In the genomic region with DNA sequence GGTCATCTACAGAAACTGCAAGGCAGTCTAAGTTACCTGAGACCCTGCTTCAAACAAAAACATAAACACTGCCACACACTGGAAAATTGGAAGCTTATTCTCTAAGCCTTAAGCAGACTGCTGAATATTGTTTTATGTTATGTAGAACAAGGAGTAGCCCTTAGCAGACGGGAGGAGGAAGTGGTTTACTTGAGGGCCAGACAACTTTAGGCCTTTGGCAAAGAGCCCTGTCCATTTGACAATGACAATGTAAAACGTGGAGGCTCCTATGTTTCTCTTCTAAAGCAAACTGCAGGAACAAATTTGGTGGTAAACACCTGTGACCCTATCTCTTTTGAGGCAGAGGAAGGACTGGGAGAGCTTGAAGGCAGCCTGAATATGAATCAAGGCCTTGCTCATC, we compare ENCODE assay signal across 16 mouse cellular contexts. TPM values are rescaled to one million over a fixed set of nuclear protein-coding genes. Genes with fewer than 3 reads are reported as not detected.
DNase-seq lines count a peak whose midpoint lies in the region; ATAC-seq lines count a peak whose summit lies in the region.
"Had no signal": no experiment of that assay in that cellular context is flagged by ENCODE, and none has a peak within 500 bp of the region (broad histone marks: within the 10 kb centered on the region; RNA-seq: fewer than 3 reads in every experiment).

No protein-coding gene starts in this region.

- ATAC-seq in lung, embryonic 16.5 days (ENCODE audit: low read depth): peak; percentile 27; the same call in 1 of the 2 replicates
- ATAC-seq in intestine, embryonic 16.5 days: no peak
- ATAC-seq: forebrain, embryonic 16.5 days; hindbrain, postnatal 0 days; midbrain, embryonic 16.5 days had no signal

- DNase-seq in heart, adult 11 months: peak; percentile 87
- no peak for DNase-seq in heart, adult 8-10 months (ENCODE audit: low spot score)
- peak; percentile 31 for DNase-seq in kidney, adult 9 months
- no peak for DNase-seq in kidney, postnatal 25 days
- no peak for DNase-seq in lung, postnatal 25 days (ENCODE audit: low spot score)
- no peak for DNase-seq in adrenal gland, adult 2 months
- DNase-seq: cerebellum, postnatal 14 days; right cerebral cortex, postnatal 14 days had no signal

- no peaks in the 10 kb centered on the region for H3K36me3 ChIP-seq in lung, embryonic 16.5 days (ENCODE audit: control insufficient read depth, insufficient read depth, low read length)
- H3K36me3 ChIP-seq in intestine, embryonic 16.5 days (ENCODE audit: control insufficient read depth, insufficient read depth, low read length): no peaks in the 10 kb centered on the region
- H3K36me3 ChIP-seq: embryonic facial prominence, embryonic 10.5 days; limb, embryonic 12.5 days had no signal

- 15% methylated on average over 2 of the region's 2 CpGs for WGBS in lung, embryonic 16.5 days
- WGBS in intestine, embryonic 16.5 days: 43% methylated on average over 2 of the region's 2 CpGs

- H3K27me3 ChIP-seq in lung, embryonic 16.5 days (ENCODE audit: control insufficient read depth, insufficient read depth, low read depth, low read length): no peaks in the 10 kb centered on the region
- no peaks in the 10 kb centered on the region for H3K27me3 ChIP-seq in intestine, embryonic 16.5 days (replicated peaks; ENCODE audit: control insufficient read depth, insufficient read depth, low read length)
- H3K27me3 ChIP-seq: limb, embryonic 12.5 days had no signal

- H3K4me3 ChIP-seq in lung, embryonic 16.5 days (ENCODE audit: low read length): no peak overlapping the region
- H3K4me3 ChIP-seq in intestine, embryonic 16.5 days (ENCODE audit: low read length): no peak overlapping the region
- H3K4me3 ChIP-seq: embryonic facial prominence, embryonic 10.5 days; layer of hippocampus, adult 2 months; limb, embryonic 12.5 days had no signal

- H3K4me2 ChIP-seq in lung, embryonic 16.5 days (ENCODE audit: low read depth, low read length): no peak overlapping the region
- H3K4me2 ChIP-seq in intestine, embryonic 16.5 days (ENCODE audit: low read depth, low read length): no peak overlapping the region
- H3K4me2 ChIP-seq: limb, embryonic 12.5 days had no signal

- no peaks in the 10 kb centered on the region for H3K9me3 ChIP-seq in lung, embryonic 16.5 days (ENCODE audit: control insufficient read depth, low read length)
- H3K9me3 ChIP-seq in intestine, embryonic 16.5 days (ENCODE audit: control insufficient read depth, low read length): no peaks in the 10 kb centered on the region

- no peak overlapping the region for H3K9ac ChIP-seq in lung, embryonic 16.5 days (ENCODE audit: low read length)
- no peak overlapping the region for H3K9ac ChIP-seq in intestine, embryonic 16.5 days (ENCODE audit: low read depth, low read length)
- H3K9ac ChIP-seq: limb, embryonic 12.5 days had no signal

- 0 out of 2 replicates have a peak overlapping the region, but pooled peaks have one; percentile 8 for H3K27ac ChIP-seq in lung, embryonic 16.5 days (ENCODE audit: low read length)
- H3K27ac ChIP-seq in intestine, embryonic 16.5 days (ENCODE audit: low read length): peak overlapping the region; percentile 34
- H3K27ac ChIP-seq: embryonic facial prominence, embryonic 10.5 days; hindbrain, postnatal 0 days; layer of hippocampus, adult 2 months; limb, embryonic 12.5 days had no signal

- H3K4me1 ChIP-seq in lung, embryonic 16.5 days (replicated peaks; ENCODE audit: control insufficient read depth, insufficient read depth, low read length): peaks cover 16% of the 10 kb centered on the region
- H3K4me1 ChIP-seq in intestine, embryonic 16.5 days (ENCODE audit: control insufficient read depth, insufficient read depth, low read length): peaks cover 3% of the 10 kb centered on the region; the same call in 1 of the 2 replicates
- H3K4me1 ChIP-seq: embryonic facial prominence, embryonic 10.5 days; limb, embryonic 12.5 days had no signal

RNA-seq across cellular contexts. Expression of gene P4ha1, which starts 13.0 kb away (rescaled TPM):
- 10 to 100 TPM; 32.4 to 59.3 (median 44.0) TPM for total RNA-seq in heart, adult 8-10 months (2022)
- 78.7 and 81.8 TPM in 2 replicates for polyA plus RNA-seq in lung, embryonic 16.5 days (2015; fragmentation: Nextera tagmentation; extraction: Ambion mirVana)
- polyA plus RNA-seq in intestine, embryonic 16.5 days (2015; fragmentation: Nextera tagmentation; extraction: Ambion mirVana): 66.0 and 69.4 TPM in 2 replicates
- total RNA-seq in adrenal gland, adult 2 months (2021): 10 to 100 TPM; 44.4 to 79.9 TPM
- polyA plus RNA-seq in adrenal gland, adult 2 months (2012; rRNA removed): 4.7 and 7.6 TPM in 2 replicates

Comparison
In these comparisons a context has a peak if more than half of its experiments do, and no peak if none do; other contexts are left out.
1. DNase-seq: peak in heart, adult 11 months (single experiment) and kidney, adult 9 months (single experiment); none in heart, adult 8-10 months (single experiment), kidney, postnatal 25 days (0 of 2), lung, postnatal 25 days (single experiment) and adrenal gland, adult 2 months (single experiment).